Mouse (Mus musculus) neural tube, embryonic 11.5 days (tissue): ENCODE measurements around the gene Mst1. TPM values are rescaled to one million over a fixed set of nuclear protein-coding genes. Genes with fewer than 3 reads are reported as not detected.
A peak's percentile ranks its signal among the peaks of the same experiment; 100 is the strongest.

Source experiments
- ATAC-seq: fragments of 200-750 bp; cut with Nextera tagmentation; 2 replicates; pipeline ENCODE4 v1.8.0; 2017; ENCODE audit warnings: moderate number of reproducible peaks, mild to moderate bottlenecking, moderate TSS enrichment, moderate library complexity; ENCODE audit not compliant: insufficient read depth, low FRiP score, low TSS enrichment
- DNase-seq: peaks from one replicate; pipeline ENCODE4 v3.0.0-alpha.2; 2015; ENCODE audit warnings: low spot score
- H3K27ac ChIP-seq: fragments of 300-500 bp; sonication (generic); 2 replicates; pipeline ENCODE4 v1.5.1; 2014; ENCODE audit warnings: low read depth, mild to moderate bottlenecking, low read length
- H3K27me3 ChIP-seq: fragments of 300-500 bp; sonication (generic); 2 replicates; pipeline ENCODE4 v1.6.1; 2014; ENCODE audit warnings: mild to moderate bottlenecking, low read length, mixed read lengths; ENCODE audit not compliant: control insufficient read depth, insufficient read depth
- H3K36me3 ChIP-seq: fragments of 300-500 bp; sonication (generic); 2 replicates; pipeline ENCODE4 v1.6.1; 2014; ENCODE audit warnings: mild to moderate bottlenecking, low read length, moderate library complexity, mixed read lengths; ENCODE audit not compliant: control insufficient read depth, insufficient read depth
- H3K4me1 ChIP-seq: fragments of 300-500 bp; sonication (generic); 2 replicates; pipeline ENCODE4 v1.6.1; 2014; ENCODE audit warnings: low read length, mixed read lengths; ENCODE audit not compliant: control insufficient read depth, insufficient read depth
- H3K4me2 ChIP-seq: fragments of 300-500 bp; sonication (generic); 2 replicates; pipeline ENCODE4 v1.6.1; 2014; ENCODE audit warnings: low read depth, mild to moderate bottlenecking, moderate library complexity
- H3K4me3 ChIP-seq: fragments of 300-500 bp; sonication (generic); 2 replicates; pipeline ENCODE4 v1.5.1; 2014; ENCODE audit warnings: low read depth, low read length
- H3K9ac ChIP-seq: fragments of 300-500 bp; sonication (generic); 2 replicates; pipeline ENCODE4 v1.6.1; 2014; ENCODE audit warnings: mild to moderate bottlenecking, low read length
- H3K9me3 ChIP-seq: fragments of 300-500 bp; sonication (generic); 2 replicates; pipeline ENCODE4 v1.6.1; 2016; ENCODE audit warnings: low read length; ENCODE audit not compliant: control insufficient read depth
- WGBS: fragments of 180-500 bp; shearing (Covaris S2); extraction: QIAGEN DNeasy Blood & Tissue Kit; methylation state at CpG from one replicate; pipeline ENCODE4 v1.1.7; 2014; 5-methylcytosine and 5-hydroxymethylcytosine counted together
- polyA plus RNA-seq: library from polyadenylated mRNA; unstranded; fragments of >200 nt; fragmentation: Nextera tagmentation; extraction: Ambion mirVana; gene quantifications from 2 replicates; pipeline ENCODE4 v1.2.1, GENCODE M21; 2014

The Mst1 gene
- polyA plus RNA-seq, 1 experiment from 2014 or later: 1.0 TPM

- no peak overlapping the region for H3K4me3 ChIP-seq
- no peak overlapping the region for H3K9ac ChIP-seq
- H3K4me2 ChIP-seq: no peak overlapping the region
- DNase-seq (no peak), ATAC-seq (no peak)
- no peaks in the 10 kb centered on the region for H3K9me3 ChIP-seq
- peaks cover 4% of the 10 kb centered on the region; the same call in 1 of the 2 replicates for H3K4me1 ChIP-seq
- no peaks in the 10 kb centered on the region for H3K27me3 ChIP-seq
- H3K27ac ChIP-seq: no peak overlapping the region
- peaks cover 13% of the 10 kb centered on the region for H3K36me3 ChIP-seq
- WGBS: 84% methylated on average over 6 of the region's 6 CpGs
These were observed 24.5 kb upstream of the Mst1 start for GRCm38 (mm10) chr9:108055661-108056237.

GRCm38 (mm10) chr9:108056361-108057261 is 23.6 kb upstream of the Mst1 start:
- H3K27ac ChIP-seq: no peak overlapping the region
- H3K36me3 ChIP-seq: peaks cover 9% of the 10 kb centered on the region
- no peak overlapping the region for H3K9ac ChIP-seq
- no peak overlapping the region for H3K4me3 ChIP-seq
- WGBS: 85% methylated on average over 28 of the region's 28 CpGs
- H3K4me2 ChIP-seq: no peak overlapping the region
- no peaks in the 10 kb centered on the region for H3K9me3 ChIP-seq
- no peak for ATAC-seq
- H3K27me3 ChIP-seq: no peaks in the 10 kb centered on the region
- H3K4me1 ChIP-seq: peaks cover 4% of the 10 kb centered on the region; the same call in 1 of the 2 replicates
- no peak for DNase-seq

- Histone ChIP-seq H3K4me2 (no peak overlapping the region), H3K36me3 (peaks cover 8% of the 10 kb centered on the region; the same call in 1 of the 2 replicates), H3K4me3 (no peak overlapping the region), H3K4me1 (peaks cover 4% of the 10 kb centered on the region; the same call in 1 of the 2 replicates), H3K27me3 (no peaks in the 10 kb centered on the region), H3K27ac (no peak overlapping the region), H3K9ac (no peak overlapping the region), H3K9me3 (no peaks in the 10 kb centered on the region)
- DNase-seq (no peak), ATAC-seq (no peak)
- 97% methylated on average over 5 of the region's 5 CpGs for WGBS
These were observed 23.0 kb upstream of the Mst1 start for GRCm38 (mm10) chr9:108057262-108057562.

- WGBS: 96% methylated on average over 9 of the region's 9 CpGs
- ATAC-seq: no peak
These were observed 21.9 kb upstream of the Mst1 start for GRCm38 (mm10) chr9:108058291-108058690.

GRCm38 (mm10) chr9:108062142-108062541 is 18.1 kb upstream of the Mst1 start:
- Histone ChIP-seq H3K9me3 (no peaks in the 10 kb centered on the region), H3K4me2 (no peak overlapping the region), H3K36me3 (peaks cover 6% of the 10 kb centered on the region; the same call in 1 of the 2 replicates), H3K4me1 (no peaks in the 10 kb centered on the region), H3K27me3 (no peaks in the 10 kb centered on the region), H3K27ac (no peak overlapping the region), H3K4me3 (no peak overlapping the region), H3K9ac (no peak overlapping the region)
- 76% methylated on average over 3 of the region's 3 CpGs for WGBS
- DNase-seq: no peak
- no peak for ATAC-seq

More at GRCm38 (mm10) chr9:108058291-108058690, 21.9 kb upstream of the Mst1 start:
- H3K4me1 ChIP-seq: no peaks in the 10 kb centered on the region
- no peaks in the 10 kb centered on the region for H3K27me3 ChIP-seq
- DNase-seq: no peak
- no peaks in the 10 kb centered on the region for H3K9me3 ChIP-seq
- H3K9ac ChIP-seq: no peak overlapping the region
- no peak overlapping the region for H3K4me2 ChIP-seq
- H3K4me3 ChIP-seq: no peak overlapping the region
- peaks cover 10% of the 10 kb centered on the region; the same call in 1 of the 2 replicates for H3K36me3 ChIP-seq
- no peak overlapping the region for H3K27ac ChIP-seq

GRCm38 (mm10) chr9:108063361-108063760 is 16.9 kb upstream of the Mst1 start:
- Histone ChIP-seq H3K9me3 (no peaks in the 10 kb centered on the region), H3K4me1 (no peaks in the 10 kb centered on the region), H3K9ac (no peak overlapping the region), H3K27ac (no peak overlapping the region), H3K27me3 (no peaks in the 10 kb centered on the region), H3K4me3 (no peak overlapping the region), H3K36me3 (peaks cover 6% of the 10 kb centered on the region; the same call in 1 of the 2 replicates), H3K4me2 (no peak overlapping the region)
- ATAC-seq (no peak), DNase-seq (no peak)
- 89% methylated on average over 12 of the region's 12 CpGs for WGBS

GRCm38 (mm10) chr9:108065491-108066011 is 14.7 kb upstream of the Mst1 start:
- DNase-seq: peak; percentile 60
- Histone ChIP-seq H3K9me3 (no peaks in the 10 kb centered on the region), H3K4me3 (no peak overlapping the region), H3K9ac (no peak overlapping the region), H3K27ac (no peak overlapping the region), H3K36me3 (peaks cover 4% of the 10 kb centered on the region; the same call in 1 of the 2 replicates), H3K27me3 (no peaks in the 10 kb centered on the region), H3K4me1 (no peaks in the 10 kb centered on the region), H3K4me2 (no peak overlapping the region)
- 60% methylated on average over 5 of the region's 5 CpGs for whole genome bisulfite sequencing
- ATAC-seq: no peak

DNA sequence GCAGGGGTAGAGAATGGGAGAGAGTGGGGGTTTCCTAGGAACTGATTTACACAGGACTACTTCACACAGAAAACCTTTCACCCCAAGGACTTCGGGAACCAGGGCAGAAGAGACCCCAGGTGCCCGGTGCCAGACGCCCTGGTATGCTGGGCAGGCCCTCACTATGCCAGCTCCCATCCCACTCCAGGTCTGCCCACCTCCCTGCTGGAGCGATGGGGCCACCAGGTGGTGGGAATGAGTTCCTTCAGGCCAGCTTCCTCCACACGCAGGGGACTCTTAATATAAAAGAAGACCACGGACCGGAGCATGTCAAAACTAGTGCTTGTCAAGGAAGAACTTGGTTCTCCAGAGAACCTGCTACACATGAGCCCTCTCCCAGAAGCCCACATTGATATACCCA is 13.0 kb upstream of the Mst1 start:
- peaks cover 4% of the 10 kb centered on the region; the same call in 1 of the 2 replicates for H3K36me3 ChIP-seq
- 87% methylated on average over 7 of the region's 7 CpGs for WGBS
- no peak overlapping the region for H3K27ac ChIP-seq
- no peaks in the 10 kb centered on the region for H3K27me3 ChIP-seq
- H3K4me1 ChIP-seq: no peaks in the 10 kb centered on the region
- H3K9ac ChIP-seq: no peak overlapping the region
- H3K4me3 ChIP-seq: no peak overlapping the region
- DNase-seq: no peak
- H3K9me3 ChIP-seq: no peaks in the 10 kb centered on the region
- no peak for ATAC-seq
- H3K4me2 ChIP-seq: no peak overlapping the region
